Mouse (Mus musculus): Measurements from ENCODE around the gene She.

Gene She

GRCm38 (mm10) chr3:89817056-89817455 lies 14.1 kb upstream of the She start:
- no peak for DNase-seq (ENCODE audit: extremely low read depth, low read depth, low spot score)

GRCm38 (mm10) chr3:89818605-89819004 lies 12.6 kb upstream of the She start:
- no peak for DNase-seq (ENCODE audit: extremely low read depth, low read depth, low spot score)

- DNase-seq (ENCODE audit: extremely low read depth, low read depth, low spot score): no peak
Observed at GRCm38 (mm10) chr3:89819897-89820296, 11.3 kb upstream of the She start.

GRCm38 (mm10) chr3:89820311-89821095 lies 10.7 kb upstream of the She start:
- DNase-seq (ENCODE audit: extremely low read depth, low read depth, low spot score): no peak

- DNase-seq (ENCODE audit: extremely low read depth, low read depth, low spot score): no peak
Observed at GRCm38 (mm10) chr3:89821096-89821513, 10.1 kb upstream of the She start.

- DNase-seq (ENCODE audit: extremely low read depth, low read depth, low spot score): no peak
Observed at GRCm38 (mm10) chr3:89821548-89822480, 9.4 kb upstream of the She start.

- no peak for DNase-seq (ENCODE audit: extremely low read depth, low read depth, low spot score)
Observed at GRCm38 (mm10) chr3:89823594-89823993, 7.6 kb upstream of the She start.

- DNase-seq (ENCODE audit: extremely low read depth, low read depth, low spot score): no peak
Observed at GRCm38 (mm10) chr3:89826295-89826694, 4.9 kb upstream of the She start.

GRCm38 (mm10) chr3:89835362-89835761 lies 4.2 kb downstream of the She start:
- no peak for DNase-seq (ENCODE audit: extremely low read depth, low read depth, low spot score)

- DNase-seq (ENCODE audit: extremely low read depth, low read depth, low spot score): no peak
Observed at GRCm38 (mm10) chr3:89842258-89842657, 11.1 kb downstream of the She start.

- no peak for DNase-seq (ENCODE audit: extremely low read depth, low read depth, low spot score)
Observed at GRCm38 (mm10) chr3:89843148-89843547, 12.0 kb downstream of the She start.

- no peak for DNase-seq (ENCODE audit: extremely low read depth, low read depth, low spot score)
Observed at GRCm38 (mm10) chr3:89845814-89846213, 14.6 kb downstream of the She start.

GRCm38 (mm10) chr3:89847126-89847525 lies 16.0 kb downstream of the She start:
- no peak for DNase-seq (ENCODE audit: extremely low read depth, low read depth, low spot score)

GRCm38 (mm10) chr3:89847596-89847995 lies 16.4 kb downstream of the She start:
- DNase-seq (ENCODE audit: extremely low read depth, low read depth, low spot score): no peak

GRCm38 (mm10) chr3:89848083-89848482 lies 16.9 kb downstream of the She start:
- DNase-seq (ENCODE audit: extremely low read depth, low read depth, low spot score): no peak

- no peak for DNase-seq (ENCODE audit: extremely low read depth, low read depth, low spot score)
Observed at GRCm38 (mm10) chr3:89853752-89854151, 22.6 kb downstream of the She start.

GRCm38 (mm10) chr3:89857353-89857752 lies 26.2 kb downstream of the She start:
- no peak for DNase-seq (ENCODE audit: extremely low read depth, low read depth, low spot score)

GRCm38 (mm10) chr3:89858123-89858522 lies 27.0 kb downstream of the She start:
- DNase-seq (ENCODE audit: extremely low read depth, low read depth, low spot score): no peak

- DNase-seq (ENCODE audit: extremely low read depth, low read depth, low spot score): no peak
Observed at GRCm38 (mm10) chr3:89858888-89859287, 27.7 kb downstream of the She start.

- DNase-seq (ENCODE audit: extremely low read depth, low read depth, low spot score): no peak
Observed at GRCm38 (mm10) chr3:89859936-89860335, 28.8 kb downstream of the She start.

GRCm38 (mm10) chr3:89860343-89860742 lies 29.2 kb downstream of the She start:
- DNase-seq (ENCODE audit: extremely low read depth, low read depth, low spot score): no peak

GRCm38 (mm10) chr3:89861070-89861469 lies 29.9 kb downstream of the She start:
- DNase-seq (ENCODE audit: extremely low read depth, low read depth, low spot score): peak; percentile 31
